Mouse (Mus musculus): ENCODE results near the gene Tex52.
A peak's percentile ranks its signal among the peaks of the same experiment; 100 is the strongest.

Tex52 gene

DNA sequence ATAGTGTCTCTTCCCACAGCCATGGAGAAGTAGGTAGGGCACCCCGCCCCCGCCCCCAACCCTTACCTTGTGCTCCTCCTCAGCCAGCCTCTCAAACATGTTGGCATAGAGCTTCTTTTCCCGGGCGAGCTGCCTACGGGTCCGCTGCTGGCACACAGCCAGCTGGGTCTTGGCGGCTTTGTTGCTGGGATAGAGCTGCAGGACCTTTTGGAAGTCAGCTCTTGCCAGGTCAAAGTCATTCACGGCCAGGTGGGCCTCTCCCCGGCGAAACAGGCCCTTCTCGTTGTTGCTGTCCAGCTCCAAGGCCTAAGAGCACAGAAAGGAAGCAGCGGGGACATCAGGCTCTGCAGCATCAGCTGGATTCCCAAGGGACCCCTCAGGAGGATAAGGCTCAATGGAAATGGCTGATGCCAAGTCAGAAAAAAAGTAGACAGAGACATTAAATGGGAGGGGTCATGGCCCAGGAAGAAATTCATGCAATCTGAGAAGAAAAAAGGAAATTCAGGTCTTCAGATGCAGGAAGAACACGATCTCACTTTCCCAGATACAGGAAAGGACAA is 57.2 kb downstream of the Tex52 start:
- peak; percentile 70 for DNase-seq

DNA sequence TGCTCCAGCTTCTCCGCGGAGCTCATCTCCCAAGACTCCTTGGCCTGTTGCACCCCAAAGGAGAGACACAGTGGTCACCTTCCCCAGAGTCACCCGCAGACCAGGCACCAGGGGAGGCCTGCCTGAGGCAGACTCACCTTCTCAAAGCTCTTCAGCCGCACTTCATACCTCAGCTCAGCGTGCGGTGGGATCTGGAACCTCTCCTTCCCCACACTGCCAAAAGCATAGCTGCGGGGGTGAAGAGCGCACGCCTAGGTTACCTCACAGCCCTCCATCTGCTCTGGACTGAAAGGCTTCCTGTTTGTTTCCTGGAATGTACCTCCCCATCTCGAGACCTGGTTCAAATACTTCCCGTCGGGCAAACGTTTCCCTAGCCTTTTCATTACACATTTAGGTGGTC is 58.3 kb downstream of the Tex52 start:
- peak; percentile 61 for DNase-seq
